Mouse (Mus musculus) intestine, postnatal 0 days (tissue): Measurements from ENCODE around the gene Per1. TPM values are rescaled to one million over a fixed set of nuclear protein-coding genes. Genes with fewer than 3 reads are reported as not detected.

Source experiments
- ATAC-seq: fragments of 200-750 bp; cut with Nextera tagmentation; 2 replicates; pipeline ENCODE4 v1.8.0; 2017; ENCODE audit warnings: mild to moderate bottlenecking, moderate TSS enrichment, moderate library complexity
- H3K27ac ChIP-seq: fragments of 300-500 bp; sonication (generic); 2 replicates; pipeline ENCODE4 v1.5.1; 2014; ENCODE audit warnings: mild to moderate bottlenecking, low read depth, low read length, moderate library complexity
- H3K27me3 ChIP-seq: fragments of 300-500 bp; sonication (generic); replicated peaks from 2 replicates; pipeline ENCODE4 v1.6.1; 2014; ENCODE audit warnings: low read length, mixed read lengths; ENCODE audit not compliant: control insufficient read depth, insufficient read depth
- H3K36me3 ChIP-seq: fragments of 300-500 bp; sonication (generic); 2 replicates; pipeline ENCODE4 v1.6.1; 2014; ENCODE audit warnings: mild to moderate bottlenecking, moderate library complexity; ENCODE audit not compliant: control insufficient read depth, insufficient read depth
- H3K4me1 ChIP-seq: fragments of 300-500 bp; sonication (generic); replicated peaks from 2 replicates; pipeline ENCODE4 v1.6.1; 2014; ENCODE audit warnings: antibody characterized with exemption, low read length, mixed read lengths; ENCODE audit not compliant: control insufficient read depth, insufficient read depth
- H3K4me2 ChIP-seq: fragments of 300-500 bp; sonication (generic); replicated peaks from 2 replicates; pipeline ENCODE4 v1.6.1; 2014; ENCODE audit warnings: low read depth, mild to moderate bottlenecking, moderate library complexity
- H3K4me3 ChIP-seq: fragments of 300-500 bp; sonication (generic); 2 replicates; pipeline ENCODE4 v1.5.1; 2014; ENCODE audit warnings: low read depth, low read length
- H3K9ac ChIP-seq: fragments of 300-500 bp; sonication (generic); 2 replicates; pipeline ENCODE4 v1.6.1; 2014; ENCODE audit warnings: mild to moderate bottlenecking, low read depth, low read length
- H3K9me3 ChIP-seq: fragments of 300-500 bp; sonication (generic); 2 replicates; pipeline ENCODE4 v1.6.1; 2016; ENCODE audit warnings: mixed run types; ENCODE audit not compliant: control insufficient read depth
- CTCF ChIP-seq: sonication (generic); IDR thresholded peaks from 2 replicates; pipeline ENCODE4 v1.5.1; 2016; ENCODE audit warnings: low read depth, mild to moderate bottlenecking, control low read depth, antibody characterized with exemption, moderate library complexity
- WGBS: fragments of 180-500 bp; shearing (Covaris S2); extraction: QIAGEN DNeasy Blood & Tissue Kit; methylation state at CpG from one replicate; pipeline ENCODE4 v1.1.7; 2014; 5-methylcytosine and 5-hydroxymethylcytosine counted together
- polyA plus RNA-seq: library from polyadenylated mRNA; unstranded; fragments of >200 nt; fragmentation: Nextera tagmentation; extraction: Ambion mirVana; gene quantifications from 2 replicates; pipeline ENCODE4 v1.2.1, GENCODE M21; 2015

The Per1 gene
- polyA plus RNA-seq, 1 experiment from 2014 or later = 11.3 TPM

DNA sequence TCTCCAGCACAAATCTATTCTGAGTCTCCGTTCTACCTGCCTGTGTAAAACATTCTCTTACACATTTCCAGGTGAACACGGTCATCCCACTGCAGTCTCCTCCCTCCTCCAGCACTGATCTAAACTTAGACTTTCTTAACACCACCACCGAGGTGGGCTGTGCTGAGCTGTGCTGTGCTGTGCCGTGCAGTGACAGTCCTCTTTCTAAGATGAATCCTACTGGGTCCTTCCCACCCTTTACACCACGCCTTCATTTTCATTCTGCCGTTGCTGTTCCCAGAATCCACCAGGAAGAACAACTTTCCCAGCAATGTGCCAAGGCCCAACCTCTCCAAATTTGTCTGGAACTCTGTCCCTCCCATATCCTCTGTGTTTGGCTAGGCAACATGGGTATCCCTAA is 8.6 kb upstream of the Per1 start:
- H3K4me2 ChIP-seq = no peak overlapping the region
- TF ChIP-seq CTCF = no peak
- H3K4me3 ChIP-seq = no peak overlapping the region
- 56% methylated on average over 6 of the region's 6 CpGs for WGBS
- no peak overlapping the region for H3K9ac ChIP-seq
- no peaks in the 10 kb centered on the region for H3K9me3 ChIP-seq
- peaks cover 18% of the 10 kb centered on the region; the same call in 1 of the 2 replicates for H3K36me3 ChIP-seq
- no peaks in the 10 kb centered on the region for H3K27me3 ChIP-seq
- peaks cover 8% of the 10 kb centered on the region; the same call in 1 of the 2 replicates for H3K4me1 ChIP-seq
- no peak for ATAC-seq
- no peak overlapping the region for H3K27ac ChIP-seq

DNA sequence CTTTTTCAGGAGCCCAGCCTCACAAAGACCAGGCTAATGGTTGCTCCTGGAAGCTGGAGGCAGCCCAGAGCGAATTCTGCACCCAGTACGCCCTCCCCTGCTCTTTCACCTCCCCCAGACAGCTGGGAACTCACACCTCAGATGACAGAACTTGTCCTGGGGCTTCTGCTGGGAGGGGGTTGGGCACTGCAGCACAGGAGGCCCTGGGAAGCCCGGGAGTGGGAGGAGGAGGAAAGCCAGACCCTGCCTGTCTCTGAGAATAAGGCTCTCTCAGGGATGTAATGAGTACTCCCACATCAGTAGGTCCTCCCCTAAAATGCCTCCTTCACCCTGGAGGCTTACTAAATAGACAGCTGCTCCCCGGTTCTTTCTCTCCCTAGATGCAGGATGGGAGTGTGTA is 7.9 kb upstream of the Per1 start:
- H3K4me3 ChIP-seq = no peak overlapping the region
- peaks cover 19% of the 10 kb centered on the region; the same call in 1 of the 2 replicates for H3K36me3 ChIP-seq
- TF ChIP-seq CTCF = no peak
- no peak for ATAC-seq
- no peaks in the 10 kb centered on the region for H3K9me3 ChIP-seq
- no peaks in the 10 kb centered on the region for H3K27me3 ChIP-seq
- 42% methylated on average over 4 of the region's 4 CpGs for WGBS
- peaks cover 8% of the 10 kb centered on the region; the same call in 1 of the 2 replicates for H3K4me1 ChIP-seq
- H3K27ac ChIP-seq = no peak overlapping the region
- H3K9ac ChIP-seq = no peak overlapping the region
- H3K4me2 ChIP-seq = no peak overlapping the region

DNA sequence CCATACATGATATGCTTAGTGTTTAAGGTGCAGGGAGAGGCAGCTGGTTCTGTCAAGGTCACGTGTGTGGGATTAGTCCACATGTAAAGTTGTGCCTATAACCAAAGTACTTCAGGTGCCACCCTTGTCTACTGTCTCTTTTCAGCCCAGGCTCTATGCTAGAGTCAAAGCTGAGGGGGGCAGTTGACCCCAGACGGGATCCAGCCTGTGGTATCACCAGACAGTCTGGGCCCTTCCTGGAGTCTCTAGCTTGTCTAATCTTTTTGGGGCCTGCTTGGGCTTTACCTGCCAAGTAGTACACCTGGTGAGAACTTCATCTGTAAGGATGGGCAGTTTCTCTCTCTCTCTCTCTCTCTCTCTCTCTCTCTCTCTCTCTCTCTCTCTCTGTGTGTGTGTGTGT is 7.4 kb upstream of the Per1 start:
- Histone ChIP-seq H3K27ac (no peak overlapping the region), H3K9ac (no peak overlapping the region), H3K4me2 (peak overlapping the region; percentile 82), H3K4me3 (no peak overlapping the region), H3K27me3 (no peaks in the 10 kb centered on the region), H3K4me1 (peaks cover 8% of the 10 kb centered on the region; the same call in 1 of the 2 replicates), H3K36me3 (peaks cover 19% of the 10 kb centered on the region; the same call in 1 of the 2 replicates), H3K9me3 (no peaks in the 10 kb centered on the region)
- no peak for TF ChIP-seq CTCF
- ATAC-seq = no peak
- WGBS = 69% methylated on average over 2 of the region's 2 CpGs

DNA sequence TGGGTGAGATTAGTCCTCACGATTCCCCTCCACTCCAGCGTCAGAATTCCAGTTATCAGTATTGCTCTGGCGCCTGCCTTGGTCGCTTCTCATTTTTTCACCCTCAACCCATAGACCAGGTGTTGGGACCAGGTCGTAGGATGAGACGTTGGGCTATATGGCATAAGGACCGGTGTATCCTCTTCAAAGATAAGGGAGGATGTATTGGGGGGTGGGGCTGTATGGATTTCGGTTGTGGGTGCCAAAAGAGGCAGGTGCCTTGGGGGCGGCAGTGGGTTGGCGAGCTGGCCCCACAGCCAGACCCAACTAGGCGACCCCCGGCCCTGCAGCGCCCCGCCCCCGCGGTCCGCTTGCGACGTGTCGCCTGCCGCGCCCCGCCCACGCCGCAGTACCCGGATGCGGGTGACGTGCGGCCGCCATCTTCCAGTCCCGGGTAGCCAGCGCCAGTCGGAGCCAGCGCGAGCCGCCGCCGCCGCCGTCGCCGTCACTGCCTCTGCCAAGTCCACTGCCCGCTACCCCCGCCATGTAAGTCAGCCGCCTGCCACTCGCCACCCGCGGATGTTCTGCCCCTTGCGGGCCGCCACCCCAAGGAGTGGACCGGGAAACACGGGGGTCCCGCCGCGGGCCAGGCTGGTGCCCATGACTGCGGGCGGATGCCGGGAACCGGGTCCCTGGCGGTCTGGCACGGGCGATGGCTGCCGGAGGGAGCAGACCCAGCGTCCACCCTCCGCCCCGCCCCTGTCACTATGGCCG is 6.7 kb upstream of the Per1 start, which contains the start of gene Vamp2:
Vamp2 (plus strand) TSS at position 388 of the 753 bp plus-strand sequence.
- peak within 1 kb of the TSS; percentile 100 for H3K4me3 ChIP-seq
- H3K27ac ChIP-seq = peak within 1 kb of the TSS; percentile 96
- peaks cover 8% of the 10 kb centered on the region; the same call in 1 of the 2 replicates for H3K4me1 ChIP-seq
- peak; percentile 64 for ATAC-seq
- no peaks in the 10 kb centered on the region for H3K27me3 ChIP-seq
- 0 out of 2 replicates have a peak, but pooled peaks have one; percentile 1 for TF ChIP-seq CTCF
- peaks cover 19% of the 10 kb centered on the region; the same call in 1 of the 2 replicates for H3K36me3 ChIP-seq
- H3K9me3 ChIP-seq = no peaks in the 10 kb centered on the region
- peak within 1 kb of the TSS; percentile 82 for H3K4me2 ChIP-seq
- WGBS = under 1% methylated on average over 61 of the region's 67 CpGs
- peak within 1 kb of the TSS; percentile 99 for H3K9ac ChIP-seq

DNA sequence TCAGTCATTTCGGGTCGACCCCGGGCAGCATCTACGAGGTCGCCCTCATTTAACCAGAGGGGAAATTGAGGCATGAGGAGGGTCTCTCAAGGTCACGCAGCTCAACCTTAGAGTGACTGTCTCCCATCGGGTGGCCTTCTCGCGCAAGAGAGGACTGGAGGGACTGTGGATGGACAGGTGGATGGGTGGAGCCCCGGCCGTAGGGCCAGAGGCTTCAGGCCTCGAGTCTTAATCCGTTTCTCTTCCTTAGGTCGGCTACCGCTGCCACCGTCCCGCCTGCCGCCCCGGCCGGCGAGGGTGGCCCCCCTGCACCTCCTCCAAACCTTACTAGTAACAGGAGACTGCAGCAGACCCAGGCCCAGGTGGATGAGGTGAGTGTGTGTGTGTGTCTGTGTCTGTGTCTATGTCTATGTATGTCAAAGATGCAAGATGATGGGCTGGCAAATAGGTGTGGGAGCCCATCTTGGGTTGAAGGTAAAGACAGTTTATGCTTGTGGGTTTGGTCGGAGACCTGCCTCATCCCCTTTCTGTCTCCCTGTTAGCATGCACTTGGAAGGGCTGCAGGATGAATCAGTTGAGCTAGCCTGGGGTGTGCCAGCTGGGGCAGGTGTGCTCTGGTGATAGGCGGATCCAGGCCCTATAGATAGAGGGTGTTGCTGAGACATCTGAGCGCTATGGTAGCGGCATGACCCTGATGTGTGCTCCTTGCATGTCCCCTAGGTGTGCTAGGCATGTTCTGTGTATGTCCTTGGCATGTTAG is 6.0 kb upstream of the Per1 start:
- Histone ChIP-seq H3K4me1 (peaks cover 8% of the 10 kb centered on the region; the same call in 1 of the 2 replicates), H3K9me3 (no peaks in the 10 kb centered on the region), H3K36me3 (peaks cover 19% of the 10 kb centered on the region; the same call in 1 of the 2 replicates), H3K27ac (peak overlapping the region; percentile 96), H3K27me3 (no peaks in the 10 kb centered on the region), H3K9ac (peak overlapping the region; percentile 99), H3K4me2 (peak overlapping the region; percentile 82), H3K4me3 (peak overlapping the region; percentile 100)
- 0 out of 2 replicates have a peak, but pooled peaks have one; percentile 6 for ATAC-seq
- TF ChIP-seq CTCF = no peak
- WGBS = 5% methylated on average over 25 of the region's 25 CpGs
